Mouse (Mus musculus): ENCODE results near the gene Mapk11.

- no peak for TF ChIP-seq CTCF (IDR thresholded peaks at IDR 0.05; ENCODE audit: low read depth, low read length)
- TF ChIP-seq EP300 (IDR thresholded peaks at IDR 0.05; ENCODE audit: insufficient read depth, low read depth, low read length) = no peak
Measured at GRCm38 (mm10) chr15:89122649-89123366, 26.6 kb downstream of the Mapk11 start, which contains the start of gene Tubgcp6.

Data from ES-Bruce4 (cell line).